Mouse (Mus musculus) liver, adult 2 months (tissue): ENCODE measurements at regions not wholly inside any gene's neighbourhood (a gene's known extent, or its start where the extent isn't known, plus 50 kb on each side); places are given as distances from the start of the nearest gene placed in this dataset.

ENCODE experiments used
- CTCF ChIP-seq: fragments of 200-500 bp; IDR thresholded peaks from 2 replicates; pipeline ENCODE4 v1.5.1; 2011; ENCODE audit warnings: low read depth, low read length, control low read depth
- POLR2A ChIP-seq: fragments of 200-500 bp; IDR thresholded peaks from 2 replicates; pipeline ENCODE4 v1.6.1; 2011; ENCODE audit warnings: low read length, control low read depth; ENCODE audit not compliant: insufficient read depth; ENCODE audit errors: extremely low read depth

DNA sequence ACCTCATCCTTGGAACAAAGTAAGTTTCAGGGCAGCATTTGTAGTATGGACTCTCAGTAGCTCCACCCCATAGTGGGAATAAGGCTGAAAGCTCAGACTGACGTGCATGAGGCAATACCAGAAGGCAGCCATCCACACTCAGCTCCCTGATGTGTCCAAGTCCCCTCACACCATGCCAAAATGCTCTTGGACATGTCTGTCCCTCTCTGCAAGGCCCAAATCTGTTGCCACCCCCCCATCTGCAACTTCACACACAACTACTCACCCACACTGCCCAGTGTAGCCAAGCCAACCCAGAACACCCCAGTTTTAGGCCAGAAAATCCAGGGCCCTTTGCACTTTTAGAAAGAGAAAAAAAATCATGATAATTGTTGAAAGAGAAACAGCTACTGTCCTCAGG lies 498.1 kb upstream of the Kdm8 start:
- TF ChIP-seq CTCF (no peak), POLR2A (no peak)
